Mouse (Mus musculus): Measurements from ENCODE around the gene Tmem160. TPM values are rescaled to one million over a fixed set of nuclear protein-coding genes. Genes with fewer than 3 reads are reported as not detected.

Tmem160 gene
- total RNA-seq, 2 experiments from 2014 or later = 96.3 to 98.3 TPM

- intact Hi-C loops (cut with DNase I) = no loop called here
- peak in 1 of 2 experiments; percentile 58 for DNase-seq (ENCODE audit: extremely low spot score in 1 of 2, low spot score in 2 of 2)
Observed at GRCm38 (mm10) chr7:16474445-16474844, 21.9 kb downstream of the Tmem160 start.

- peak in 1 of 2 experiments; percentile 31 for DNase-seq (ENCODE audit: extremely low spot score in 1 of 2, low spot score in 2 of 2)
- intact Hi-C loops (cut with DNase I) = no loop called here
Observed at GRCm38 (mm10) chr7:16475321-16475720, 22.7 kb downstream of the Tmem160 start.

- intact Hi-C loops (cut with DNase I) = no loop called here
- no peak for DNase-seq (ENCODE audit: extremely low spot score in 1 of 2, low spot score in 2 of 2)
Observed at GRCm38 (mm10) chr7:16475764-16476599, 23.4 kb downstream of the Tmem160 start.

- DNase-seq (ENCODE audit: extremely low spot score in 1 of 2, low spot score in 2 of 2) = peak in 1 of 2 experiments; percentile 30
- intact Hi-C loops (cut with DNase I) = no loop called here
Observed at GRCm38 (mm10) chr7:16476600-16476989, 24.0 kb downstream of the Tmem160 start.

- intact Hi-C loops (cut with DNase I) = no loop called here
Observed at GRCm38 (mm10) chr7:16477628-16478027, 25.0 kb downstream of the Tmem160 start, which contains the start of gene Npas1. Npas1 (minus strand) TSS chr7:16477728.

GRCm38 (mm10) chr7:16488816-16489215 lies 36.2 kb downstream of the Tmem160 start:
- DNase-seq (ENCODE audit: extremely low spot score in 1 of 2, low spot score in 2 of 2) = no peak
- intact Hi-C loops (cut with DNase I) = no loop called here

More at GRCm38 (mm10) chr7:16477628-16478027, 25.0 kb downstream of the Tmem160 start, which contains the start of gene Npas1:
- no peak for DNase-seq (ENCODE audit: extremely low spot score in 1 of 2, low spot score in 2 of 2)

- intact Hi-C loops (cut with DNase I) = loop anchor here (5.0 kb wide), 1 partner anchor 127 kb away; no protein-coding TSS in a partner anchor
- DNase-seq (ENCODE audit: extremely low spot score in 1 of 2, low spot score in 2 of 2) = peak in 1 of 2 experiments; percentile 30
Observed at GRCm38 (mm10) chr7:16489948-16490347, 37.4 kb downstream of the Tmem160 start.

- DNase-seq (ENCODE audit: extremely low spot score in 1 of 2, low spot score in 2 of 2) = peak; percentile 44 to 66
- intact Hi-C loops (cut with DNase I) = loop anchor here (5.0 kb wide), 1 partner anchor 126 kb away; no protein-coding TSS in a partner anchor
Observed at GRCm38 (mm10) chr7:16491759-16492158, 39.2 kb downstream of the Tmem160 start.

- no peak for DNase-seq (ENCODE audit: extremely low spot score in 1 of 2, low spot score in 2 of 2)
- intact Hi-C loops (cut with DNase I) = loop anchor here (5.0 kb wide), 1 partner anchor 125 kb away; no protein-coding TSS in a partner anchor
Observed at GRCm38 (mm10) chr7:16492211-16492610, 39.6 kb downstream of the Tmem160 start.

- intact Hi-C loops (cut with DNase I) = loop anchor here (5.0 kb wide), 1 partner anchor 124 kb away; no protein-coding TSS in a partner anchor
- peak in 1 of 2 experiments; percentile 53 for DNase-seq (ENCODE audit: extremely low spot score in 1 of 2, low spot score in 2 of 2)
Observed at GRCm38 (mm10) chr7:16493361-16493760, 40.8 kb downstream of the Tmem160 start.

- no peak for DNase-seq (ENCODE audit: extremely low spot score in 1 of 2, low spot score in 2 of 2)
- intact Hi-C loops (cut with DNase I) = no loop called here
Observed at GRCm38 (mm10) chr7:16496260-16496659, 43.7 kb downstream of the Tmem160 start.

GRCm38 (mm10) chr7:16499671-16500104 lies 47.1 kb downstream of the Tmem160 start:
- intact Hi-C loops (cut with DNase I) = no loop called here
- peak; percentile 47 to 64 for DNase-seq (ENCODE audit: extremely low spot score in 1 of 2, low spot score in 2 of 2)

- intact Hi-C loops (cut with DNase I) = no loop called here
- no peak for DNase-seq (ENCODE audit: extremely low spot score in 1 of 2, low spot score in 2 of 2)
Observed at GRCm38 (mm10) chr7:16501571-16501970, 49.0 kb downstream of the Tmem160 start.

GRCm38 (mm10) chr7:16504573-16505225 lies 52.1 kb downstream of the Tmem160 start:
- intact Hi-C loops (cut with DNase I) = loop anchor here (5.0 kb wide), 1 partner anchor 108 kb away; the partner anchor contains the start of gene Arhgap35
- DNase-seq (ENCODE audit: extremely low spot score in 1 of 2, low spot score in 2 of 2) = no peak

Other genes starting within 250 kb of the Tmem160 start
- gene Dhx34, start 230.7 kb upstream of the Tmem160 start, total RNA-seq (2021) = 10 to 100 TPM; 10.3 to 10.5 TPM
- gene C5ar2, start 208.6 kb upstream of the Tmem160 start, total RNA-seq (2021) = under 1 TPM; 0.53 to 0.79 TPM
- under 1 TPM; 0.71 to 0.83 TPM for gene C5ar1, start 193.2 kb upstream of the Tmem160 start, total RNA-seq (2021)
- gene Inafm1, start 179.2 kb upstream of the Tmem160 start, total RNA-seq (2021) = 10 to 100 TPM; 33.0 to 35.6 TPM
- 10 to 100 TPM; 85.5 to 89.0 TPM for gene Ccdc9, start 166.0 kb upstream of the Tmem160 start, total RNA-seq (2021)
- gene Bbc3, start 144.4 kb upstream of the Tmem160 start, total RNA-seq (2021) = 10 to 100 TPM; 30.1 to 34.6 TPM
- 100 to 1,000 TPM; 114 to 118 TPM for gene Sae1, start 65.0 kb upstream of the Tmem160 start, total RNA-seq (2021)
- gene Zc3h4, start 51.9 kb upstream of the Tmem160 start, total RNA-seq (2021) = 10 to 100 TPM; 54.3 to 57.2 TPM
- gene Npas1, start 24.9 kb downstream of the Tmem160 start, total RNA-seq (2021) = 10 to 100 TPM; 14.6 to 15.0 TPM
- gene Arhgap35, start 162.2 kb downstream of the Tmem160 start, total RNA-seq (2021) = 100 to 1,000 TPM; 145 to 147 TPM
- gene Ceacam15, start 222.9 kb downstream of the Tmem160 start, total RNA-seq (2021) = not detected

Measured in left cerebral cortex, postnatal 10 days (tissue).